Mouse (Mus musculus): Measurements from ENCODE around the gene Pde1c. TPM values are rescaled to one million over a fixed set of nuclear protein-coding genes. Genes with fewer than 3 reads are reported as not detected.

The Pde1c gene
- polyA plus RNA-seq, 1 experiment from 2014 or later, result 6.7 TPM

GRCm38 (mm10) chr6:56158217-56158616 lies 410.7 kb downstream of the Pde1c start:
- DNase-seq (ENCODE audit: low spot score) (no peak), ATAC-seq (no peak)
- WGBS, result 70% methylated on average over 1 of the region's 1 CpGs
- Histone ChIP-seq H3K4me2 (ENCODE audit: low read length) (no peak overlapping the region), H3K4me3 (ENCODE audit: low read depth, low read length) (no peak overlapping the region), H3K27ac (ENCODE audit: low read depth, low read length) (no peak overlapping the region), H3K9me3 (replicated peaks; ENCODE audit: control insufficient read depth, low read length) (no peaks in the 10 kb centered on the region), H3K9ac (ENCODE audit: low read length) (no peak overlapping the region), H3K27me3 (replicated peaks; ENCODE audit: control insufficient read depth, insufficient read depth, low read length) (no peaks in the 10 kb centered on the region), H3K4me1 (ENCODE audit: control insufficient read depth, insufficient read depth, low read length) (no peaks in the 10 kb centered on the region), H3K36me3 (ENCODE audit: control insufficient read depth, insufficient read depth, low read length) (no peaks in the 10 kb centered on the region)

DNA sequence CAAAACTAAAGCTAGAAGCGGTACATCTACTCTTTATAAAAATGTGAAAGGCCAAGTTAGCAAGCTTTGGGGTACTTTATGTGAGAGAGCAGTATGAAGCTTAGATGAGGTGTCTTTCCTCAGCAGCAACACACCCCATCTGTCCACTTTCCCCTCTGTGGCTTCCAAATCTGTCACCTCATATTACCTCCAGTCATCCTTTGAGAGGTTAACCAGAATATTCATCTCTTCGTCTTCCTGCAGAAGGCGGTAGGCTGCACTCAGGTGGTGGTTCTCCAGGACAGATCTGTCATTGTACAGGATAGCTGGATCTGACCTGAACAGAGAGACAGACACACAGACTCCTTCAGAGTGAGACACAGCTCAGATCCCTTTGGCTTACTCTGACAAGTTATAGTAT lies 412.1 kb downstream of the Pde1c start:
- Histone ChIP-seq H3K9me3 (replicated peaks; ENCODE audit: control insufficient read depth, low read length) (no peaks in the 10 kb centered on the region), H3K9ac (ENCODE audit: low read length) (no peak overlapping the region), H3K27me3 (replicated peaks; ENCODE audit: control insufficient read depth, insufficient read depth, low read length) (no peaks in the 10 kb centered on the region), H3K4me2 (ENCODE audit: low read length) (no peak overlapping the region), H3K27ac (ENCODE audit: low read depth, low read length) (no peak overlapping the region), H3K36me3 (ENCODE audit: control insufficient read depth, insufficient read depth, low read length) (no peaks in the 10 kb centered on the region), H3K4me3 (ENCODE audit: low read depth, low read length) (no peak overlapping the region), H3K4me1 (ENCODE audit: control insufficient read depth, insufficient read depth, low read length) (no peaks in the 10 kb centered on the region)
- no peak for ATAC-seq
- WGBS, result 89% methylated on average over 3 of the region's 3 CpGs
- no peak for DNase-seq (ENCODE audit: low spot score)

GRCm38 (mm10) chr6:56130493-56131159 lies 438.3 kb downstream of the Pde1c start:
- Histone ChIP-seq H3K27me3 (replicated peaks; ENCODE audit: control insufficient read depth, insufficient read depth, low read length) (no peaks in the 10 kb centered on the region), H3K36me3 (ENCODE audit: control insufficient read depth, insufficient read depth, low read length) (no peaks in the 10 kb centered on the region), H3K4me2 (ENCODE audit: low read length) (no peak overlapping the region), H3K4me1 (ENCODE audit: control insufficient read depth, insufficient read depth, low read length) (no peaks in the 10 kb centered on the region), H3K4me3 (ENCODE audit: low read depth, low read length) (no peak overlapping the region), H3K27ac (ENCODE audit: low read depth, low read length) (no peak overlapping the region), H3K9me3 (replicated peaks; ENCODE audit: control insufficient read depth, low read length) (no peaks in the 10 kb centered on the region), H3K9ac (ENCODE audit: low read length) (no peak overlapping the region)
- DNase-seq (ENCODE audit: low spot score), result no peak
- 91% methylated on average over 3 of the region's 3 CpGs for WGBS
- ATAC-seq, result no peak

GRCm38 (mm10) chr6:56099520-56100101 lies 469.3 kb downstream of the Pde1c start:
- peaks cover 5% of the 10 kb centered on the region; the same call in 1 of the 2 replicates for H3K9me3 ChIP-seq (replicated peaks; ENCODE audit: control insufficient read depth, low read length)

GRCm38 (mm10) chr6:56098427-56098826 lies 470.5 kb downstream of the Pde1c start:
- ATAC-seq, result no peak

More at GRCm38 (mm10) chr6:56099520-56100101, 469.3 kb downstream of the Pde1c start:
- Histone ChIP-seq H3K4me1 (ENCODE audit: control insufficient read depth, insufficient read depth, low read length) (no peaks in the 10 kb centered on the region), H3K27ac (ENCODE audit: low read depth, low read length) (no peak overlapping the region), H3K36me3 (ENCODE audit: control insufficient read depth, insufficient read depth, low read length) (no peaks in the 10 kb centered on the region), H3K4me3 (ENCODE audit: low read depth, low read length) (no peak overlapping the region), H3K27me3 (replicated peaks; ENCODE audit: control insufficient read depth, insufficient read depth, low read length) (no peaks in the 10 kb centered on the region), H3K4me2 (ENCODE audit: low read length) (no peak overlapping the region), H3K9ac (ENCODE audit: low read length) (no peak overlapping the region)
- 92% methylated on average over 2 of the region's 2 CpGs for WGBS
- ATAC-seq, result no peak
- DNase-seq (ENCODE audit: low spot score), result no peak

GRCm38 (mm10) chr6:56076378-56076805 lies 492.5 kb downstream of the Pde1c start:
- peak; percentile 57; the same call in 1 of the 2 replicates for ATAC-seq

More at GRCm38 (mm10) chr6:56098427-56098826, 470.5 kb downstream of the Pde1c start:
- Histone ChIP-seq H3K27ac (ENCODE audit: low read depth, low read length) (no peak overlapping the region), H3K4me2 (ENCODE audit: low read length) (no peak overlapping the region), H3K4me3 (ENCODE audit: low read depth, low read length) (no peak overlapping the region), H3K36me3 (ENCODE audit: control insufficient read depth, insufficient read depth, low read length) (no peaks in the 10 kb centered on the region), H3K9ac (ENCODE audit: low read length) (no peak overlapping the region), H3K9me3 (replicated peaks; ENCODE audit: control insufficient read depth, low read length) (peaks cover 5% of the 10 kb centered on the region; the same call in 1 of the 2 replicates), H3K27me3 (replicated peaks; ENCODE audit: control insufficient read depth, insufficient read depth, low read length) (no peaks in the 10 kb centered on the region), H3K4me1 (ENCODE audit: control insufficient read depth, insufficient read depth, low read length) (no peaks in the 10 kb centered on the region)
- no peak for DNase-seq (ENCODE audit: low spot score)
- 78% methylated on average over 5 of the region's 5 CpGs for WGBS

GRCm38 (mm10) chr6:56068516-56068915 lies 500.4 kb downstream of the Pde1c start:
- ATAC-seq (no peak), DNase-seq (ENCODE audit: low spot score) (no peak)
- no peak overlapping the region for H3K27ac ChIP-seq (ENCODE audit: low read depth, low read length)
- no peak overlapping the region for H3K4me3 ChIP-seq (ENCODE audit: low read depth, low read length)
- H3K36me3 ChIP-seq (ENCODE audit: control insufficient read depth, insufficient read depth, low read length), result no peaks in the 10 kb centered on the region
- H3K27me3 ChIP-seq (replicated peaks; ENCODE audit: control insufficient read depth, insufficient read depth, low read length), result no peaks in the 10 kb centered on the region
- no peaks in the 10 kb centered on the region for H3K4me1 ChIP-seq (ENCODE audit: control insufficient read depth, insufficient read depth, low read length)
- no peaks in the 10 kb centered on the region for H3K9me3 ChIP-seq (replicated peaks; ENCODE audit: control insufficient read depth, low read length)
- H3K4me2 ChIP-seq (ENCODE audit: low read length), result no peak overlapping the region
- H3K9ac ChIP-seq (ENCODE audit: low read length), result no peak overlapping the region

More at GRCm38 (mm10) chr6:56076378-56076805, 492.5 kb downstream of the Pde1c start:
- Histone ChIP-seq H3K9me3 (replicated peaks; ENCODE audit: control insufficient read depth, low read length) (no peaks in the 10 kb centered on the region), H3K4me3 (ENCODE audit: low read depth, low read length) (no peak overlapping the region), H3K27me3 (replicated peaks; ENCODE audit: control insufficient read depth, insufficient read depth, low read length) (no peaks in the 10 kb centered on the region), H3K9ac (ENCODE audit: low read length) (no peak overlapping the region), H3K27ac (ENCODE audit: low read depth, low read length) (no peak overlapping the region), H3K4me1 (ENCODE audit: control insufficient read depth, insufficient read depth, low read length) (no peaks in the 10 kb centered on the region), H3K36me3 (ENCODE audit: control insufficient read depth, insufficient read depth, low read length) (no peaks in the 10 kb centered on the region), H3K4me2 (ENCODE audit: low read length) (no peak overlapping the region)
- peak; percentile 63 for DNase-seq (ENCODE audit: low spot score)
- 35% methylated on average over 4 of the region's 4 CpGs for WGBS

DNA sequence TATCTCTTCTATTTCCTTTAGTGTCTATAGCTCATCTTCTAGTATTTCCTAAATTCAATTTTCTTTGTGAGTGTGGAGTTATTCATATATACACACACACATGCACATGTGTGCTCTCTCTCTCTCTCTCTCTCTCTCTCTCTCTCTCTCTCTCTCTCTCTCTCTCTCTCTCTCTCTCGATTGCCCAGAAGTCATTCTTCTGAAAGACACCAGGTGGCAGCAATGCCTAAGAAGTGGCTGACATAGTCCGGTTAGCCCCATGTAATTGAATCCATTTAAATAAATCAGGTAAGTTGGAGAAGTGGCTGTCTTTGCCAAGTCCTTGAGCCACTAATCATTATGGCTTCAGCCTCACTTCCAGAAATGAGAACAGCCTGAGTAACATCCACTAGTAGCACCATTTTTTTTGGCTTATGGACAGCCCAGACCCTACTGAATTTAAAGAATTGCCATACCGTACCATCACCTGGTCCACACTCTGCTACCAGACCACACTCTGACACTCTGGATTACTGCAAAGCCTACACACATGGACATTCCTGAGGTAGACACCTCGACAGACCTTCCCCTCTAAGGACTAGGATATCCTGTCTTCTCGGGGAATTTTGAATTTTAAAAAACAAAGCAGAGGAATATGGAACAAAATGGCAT lies 502.1 kb downstream of the Pde1c start:
- WGBS, result 45% methylated on average over 5 of the region's 5 CpGs

DNA sequence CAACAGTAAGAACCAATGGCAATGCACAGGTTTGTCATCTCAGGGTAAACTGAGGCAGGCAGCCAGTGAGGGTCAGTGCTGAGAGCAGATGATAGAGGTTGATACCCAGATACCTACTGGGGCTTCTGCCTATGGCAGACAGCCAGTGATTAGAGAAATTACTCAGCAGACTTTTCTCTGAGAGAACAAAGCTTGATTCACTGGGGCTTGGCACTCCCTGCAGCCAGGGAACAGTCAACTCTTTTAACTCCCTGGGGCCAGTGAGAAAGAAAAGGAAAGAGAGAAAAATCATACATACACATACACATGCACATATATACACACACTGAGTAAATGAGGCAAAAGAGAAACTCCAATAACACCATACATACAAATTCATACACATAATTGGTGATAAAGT lies 505.2 kb downstream of the Pde1c start:
- H3K27ac ChIP-seq (ENCODE audit: low read depth, low read length), result no peak overlapping the region
- H3K9ac ChIP-seq (ENCODE audit: low read length), result no peak overlapping the region
- no peaks in the 10 kb centered on the region for H3K4me1 ChIP-seq (ENCODE audit: control insufficient read depth, insufficient read depth, low read length)

More for the DNA sequence above, 502.1 kb downstream of the Pde1c start:
- Histone ChIP-seq H3K27me3 (replicated peaks; ENCODE audit: control insufficient read depth, insufficient read depth, low read length) (no peaks in the 10 kb centered on the region), H3K9ac (ENCODE audit: low read length) (no peak overlapping the region), H3K4me3 (ENCODE audit: low read depth, low read length) (no peak overlapping the region), H3K27ac (ENCODE audit: low read depth, low read length) (no peak overlapping the region), H3K36me3 (ENCODE audit: control insufficient read depth, insufficient read depth, low read length) (no peaks in the 10 kb centered on the region), H3K4me2 (ENCODE audit: low read length) (no peak overlapping the region), H3K4me1 (ENCODE audit: control insufficient read depth, insufficient read depth, low read length) (no peaks in the 10 kb centered on the region), H3K9me3 (replicated peaks; ENCODE audit: control insufficient read depth, low read length) (no peaks in the 10 kb centered on the region)
- DNase-seq (ENCODE audit: low spot score), result peak; percentile 83
- ATAC-seq, result peak; percentile 88

More for the DNA sequence above, 505.2 kb downstream of the Pde1c start:
- peak; percentile 45 for DNase-seq (ENCODE audit: low spot score)
- Histone ChIP-seq H3K4me3 (ENCODE audit: low read depth, low read length) (no peak overlapping the region), H3K9me3 (replicated peaks; ENCODE audit: control insufficient read depth, low read length) (no peaks in the 10 kb centered on the region), H3K27me3 (replicated peaks; ENCODE audit: control insufficient read depth, insufficient read depth, low read length) (no peaks in the 10 kb centered on the region), H3K4me2 (ENCODE audit: low read length) (no peak overlapping the region), H3K36me3 (ENCODE audit: control insufficient read depth, insufficient read depth, low read length) (no peaks in the 10 kb centered on the region)
- no peak for ATAC-seq

Data from forebrain, embryonic 14.5 days (tissue).